Mouse (Mus musculus): ENCODE measurements at regions not wholly inside any gene's neighbourhood (a gene's known extent, or its start where the extent isn't known, plus 50 kb on each side); places are given as distances from the start of the nearest gene placed in this dataset.

GRCm38 (mm10) chr9:30848249-30848648, 74.0 kb downstream of the Adamts15 start:
- no peak for TF ChIP-seq POLR2A (IDR thresholded peaks at IDR 0.05; ENCODE audit: control insufficient read depth, low read depth, low read length)
- TF ChIP-seq CTCF (IDR thresholded peaks at IDR 0.05; ENCODE audit: control insufficient read depth, insufficient read depth, insufficient replicate concordance, low read depth, low read length) = no peak

Data from testis, adult 2 months (tissue).